Mouse (Mus musculus) v-Abl transformed pro-B cells (cell line): Measurements from ENCODE around the gene Sat2.

ENCODE experiments used
- in situ Hi-C, 2 experiments: fragments of 400-800 bp; cut with MboI; formaldehyde crosslinking; loops; one replicate each; pipeline ENCODE4 v1.15.1; 2025; ENCODE audit not compliant: unreplicated experiment in 2 of 2

Sat2 gene

GRCm38 (mm10) chr11:69628286-69628685, 6.5 kb downstream of the Sat2 start:
- in situ Hi-C loops, result loop anchor here in 1 of 2 experiments (10.0 kb wide), 1 partner anchor 247 kb away; the partner anchor contains the start of gene Tmem95

- in situ Hi-C loops, result loop anchor here in 1 of 2 experiments (10.0 kb wide), 2 partner anchors 125 to 245 kb away; partner anchors contain the start of genes Polr2a and Tmem95
These were observed 8.0 kb downstream of the Sat2 start for GRCm38 (mm10) chr11:69629802-69630201.

- in situ Hi-C loops, result loop anchor here in 1 of 2 experiments (10.0 kb wide), 1 partner anchor 122 kb away; the partner anchor contains the start of gene Polr2a
These were observed 10.7 kb downstream of the Sat2 start, which contains the start of gene Fxr2 for GRCm38 (mm10) chr11:69632284-69633089. TSS of gene Fxr2 (plus strand) at chr11:69632990.

GRCm38 (mm10) chr11:69633128-69633866, 11.5 kb downstream of the Sat2 start:
- in situ Hi-C loops, result loop anchor here in 1 of 2 experiments (10.0 kb wide), 1 partner anchor 122 kb away; the partner anchor contains the start of gene Polr2a

- in situ Hi-C loops, result loop anchor here in 1 of 2 experiments (10.0 kb wide), 1 partner anchor 119 kb away; the partner anchor contains the start of gene Polr2a
These were observed 13.6 kb downstream of the Sat2 start for GRCm38 (mm10) chr11:69635471-69635870.

- in situ Hi-C loops, result no loop called here
These were observed 24.0 kb downstream of the Sat2 start for GRCm38 (mm10) chr11:69645860-69646259.

- in situ Hi-C loops, result no loop called here
These were observed 31.6 kb downstream of the Sat2 start for GRCm38 (mm10) chr11:69653399-69653798.

- in situ Hi-C loops, result no loop called here
These were observed 32.9 kb downstream of the Sat2 start for GRCm38 (mm10) chr11:69654760-69655159.

GRCm38 (mm10) chr11:69655264-69656064, 33.6 kb downstream of the Sat2 start, which contains the start of gene Sox15:
TSS of gene Sox15 (plus strand) at chr11:69655314.
- in situ Hi-C loops, result no loop called here

GRCm38 (mm10) chr11:69656065-69656455, 34.2 kb downstream of the Sat2 start:
- in situ Hi-C loops, result no loop called here

GRCm38 (mm10) chr11:69656617-69657461, 35.0 kb downstream of the Sat2 start:
- in situ Hi-C loops, result no loop called here

- in situ Hi-C loops, result no loop called here
These were observed 35.6 kb downstream of the Sat2 start for GRCm38 (mm10) chr11:69657462-69657881.

- in situ Hi-C loops, result no loop called here
These were observed 39.5 kb downstream of the Sat2 start for GRCm38 (mm10) chr11:69661221-69661881.

- in situ Hi-C loops, result no loop called here
These were observed 40.6 kb downstream of the Sat2 start, which contains the start of gene Mpdu1 for GRCm38 (mm10) chr11:69662213-69662966. TSS of gene Mpdu1 (minus strand) at chr11:69662642.

GRCm38 (mm10) chr11:69662967-69663671, 41.3 kb downstream of the Sat2 start:
- in situ Hi-C loops, result no loop called here

GRCm38 (mm10) chr11:69663795-69664194, 42.0 kb downstream of the Sat2 start:
- in situ Hi-C loops, result no loop called here

- in situ Hi-C loops, result no loop called here
These were observed 43.0 kb downstream of the Sat2 start for GRCm38 (mm10) chr11:69664841-69665240.
